Mouse (Mus musculus) liver, embryonic 14.5 days (tissue): ENCODE measurements at regions not wholly inside any gene's neighbourhood (a gene's known extent, or its start where the extent isn't known, plus 50 kb on each side); places are given as distances from the start of the nearest gene placed in this dataset.

Source experiments
- CTCF ChIP-seq: IDR thresholded peaks from 2 replicates; pipeline ENCODE4 v1.5.1; 2016; ENCODE audit warnings: antibody characterized with exemption, low read depth, control low read depth
- EP300 ChIP-seq: IDR thresholded peaks from 2 replicates; pipeline ENCODE4 v1.6.1; 2016; ENCODE audit warnings: antibody characterized with exemption, low read depth

DNA sequence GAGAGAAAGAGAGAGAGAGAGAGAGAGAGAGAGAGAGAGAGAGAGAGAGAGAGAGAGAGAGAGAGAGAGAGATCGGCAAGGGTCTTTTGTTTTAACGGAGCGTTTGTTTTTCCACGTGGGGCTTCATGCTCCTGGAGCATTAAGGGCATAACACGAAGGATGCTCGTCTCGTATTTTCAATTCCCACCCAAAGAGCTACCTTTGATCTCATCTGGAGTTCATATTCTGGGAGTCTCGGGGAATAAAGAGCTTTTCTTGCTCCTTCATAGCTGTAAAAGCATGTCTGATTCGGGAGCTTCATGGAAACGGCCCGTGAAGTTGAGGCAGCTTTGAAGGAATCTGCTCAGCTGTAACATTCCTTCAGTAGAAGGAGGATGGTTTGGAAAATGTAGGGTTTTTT is 174.5 kb upstream of the Mocs2 start:
- TF ChIP-seq CTCF (no peak), EP300 (no peak)
